Mouse (Mus musculus): Measurements from ENCODE around the gene Zc3hav1l. TPM values are rescaled to one million over a fixed set of nuclear protein-coding genes. Genes with fewer than 3 reads are reported as not detected.
A peak's percentile ranks its signal among the peaks of the same experiment; 100 is the strongest.

Zc3hav1l gene
- polyA plus RNA-seq, 1 experiment from 2014 or later, result 12.2 TPM

DNA sequence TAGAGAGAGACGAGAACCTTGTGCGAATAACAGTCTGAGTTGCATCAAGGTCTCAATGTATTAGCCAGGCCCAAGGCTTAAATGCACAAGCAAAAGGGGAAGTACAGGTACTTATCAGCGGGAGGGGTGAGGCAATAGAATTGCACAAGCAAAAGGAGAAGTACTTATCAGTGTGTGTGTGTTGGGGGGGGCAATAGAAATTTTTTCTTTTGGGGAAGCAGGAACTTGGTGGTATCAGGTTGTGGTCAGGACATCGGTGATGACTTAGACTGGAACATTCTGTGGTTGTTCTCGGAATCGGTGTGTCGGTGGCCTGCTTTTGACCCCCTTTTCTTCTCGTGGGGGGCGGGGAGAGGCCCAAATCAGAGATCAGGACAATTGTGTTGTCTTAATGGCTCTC, 21.6 kb upstream of the Zc3hav1l start:
- Histone ChIP-seq H3K36me3 (no peaks in the 10 kb centered on the region), H3K4me1 (no peaks in the 10 kb centered on the region), H3K4me2 (replicated peaks) (no peak overlapping the region), H3K27ac (replicated peaks) (no peak overlapping the region), H3K4me3 (no peak overlapping the region), H3K9me3 (no peaks in the 10 kb centered on the region), H3K27me3 (peaks cover 8% of the 10 kb centered on the region; the same call in 1 of the 2 replicates), H3K9ac (replicated peaks) (no peak overlapping the region)
- no peak for ATAC-seq (ENCODE audit: low FRiP score, low read depth)
- WGBS, result 94% methylated on average over 9 of the region's 9 CpGs

DNA sequence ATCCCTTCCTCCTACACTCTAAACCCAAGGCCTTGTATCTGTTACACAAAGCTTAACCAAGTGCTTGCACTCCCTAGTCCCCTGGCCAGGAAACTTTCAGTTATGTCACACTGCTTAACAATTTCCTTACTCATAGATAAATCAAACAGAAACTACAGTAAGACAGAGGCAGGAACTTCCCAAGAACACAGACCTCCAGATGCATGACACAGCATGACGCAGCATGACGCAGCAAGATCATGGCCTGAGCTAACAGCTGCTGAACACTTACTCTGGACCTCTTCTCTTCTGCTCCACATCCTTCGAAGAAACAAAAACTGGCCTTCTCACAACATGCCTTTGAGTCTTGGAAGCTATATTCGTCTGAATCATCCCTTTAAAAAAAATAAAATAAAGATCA, 17.0 kb upstream of the Zc3hav1l start:
- H3K27me3 ChIP-seq, result no peaks in the 10 kb centered on the region
- 91% methylated on average over 4 of the region's 4 CpGs for WGBS
- no peak for ATAC-seq (ENCODE audit: low FRiP score, low read depth)
- H3K4me3 ChIP-seq, result no peak overlapping the region
- H3K9ac ChIP-seq (replicated peaks), result no peak overlapping the region
- H3K36me3 ChIP-seq, result no peaks in the 10 kb centered on the region
- H3K4me1 ChIP-seq, result no peaks in the 10 kb centered on the region
- no peak overlapping the region for H3K27ac ChIP-seq (replicated peaks)
- no peak overlapping the region for H3K4me2 ChIP-seq (replicated peaks)
- no peaks in the 10 kb centered on the region for H3K9me3 ChIP-seq

DNA sequence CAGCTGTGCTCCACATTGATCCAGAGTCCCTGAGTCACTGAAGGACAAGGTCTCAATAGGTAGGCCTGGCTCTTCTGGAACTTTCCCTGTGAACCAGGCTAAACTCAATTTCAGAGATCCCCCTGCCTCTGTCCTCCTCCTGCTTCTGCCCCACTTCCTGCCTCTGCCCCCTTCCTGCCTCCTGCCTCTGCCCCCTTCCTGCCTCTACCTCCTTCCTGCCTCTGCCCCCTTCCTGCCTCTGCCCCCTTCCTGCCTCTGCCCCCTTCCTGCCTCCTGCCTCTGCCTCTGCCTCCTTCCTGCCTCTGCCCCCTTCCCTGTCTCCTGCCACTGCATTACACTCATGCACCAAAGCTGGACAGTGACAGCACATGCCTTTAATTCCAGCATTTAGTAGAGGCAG, 10.7 kb upstream of the Zc3hav1l start:
- no peak for ATAC-seq (ENCODE audit: low FRiP score, low read depth)
- H3K4me1 ChIP-seq, result no peaks in the 10 kb centered on the region

DNA sequence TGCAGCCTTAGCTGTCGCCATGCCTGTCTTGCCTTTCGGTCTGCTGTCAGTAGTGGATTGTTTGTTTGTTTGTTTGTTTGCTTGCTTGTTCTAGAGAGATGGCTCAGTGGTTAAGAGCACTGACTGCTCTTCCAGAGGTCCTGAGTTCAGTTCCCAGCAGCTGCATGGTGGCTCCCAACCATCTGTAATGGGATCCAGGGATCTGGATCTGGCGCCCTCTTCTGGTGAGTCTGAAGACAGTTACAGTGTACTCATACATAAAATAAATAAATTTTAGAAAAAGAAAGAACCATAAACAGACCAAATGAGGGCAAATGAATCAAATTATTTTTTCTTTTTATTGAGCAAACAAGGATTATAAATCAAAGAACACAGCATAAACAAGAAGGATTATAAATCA, 5.9 kb upstream of the Zc3hav1l start:
- no peak for ATAC-seq (ENCODE audit: low FRiP score, low read depth)
- H3K36me3 ChIP-seq, result no peaks in the 10 kb centered on the region
- H3K4me1 ChIP-seq, result no peaks in the 10 kb centered on the region
- WGBS, result 78% methylated on average over 3 of the region's 3 CpGs
- no peak overlapping the region for H3K4me2 ChIP-seq (replicated peaks)
- H3K27ac ChIP-seq (replicated peaks), result no peak overlapping the region
- H3K27me3 ChIP-seq, result no peaks in the 10 kb centered on the region
- no peaks in the 10 kb centered on the region for H3K9me3 ChIP-seq
- H3K9ac ChIP-seq (replicated peaks), result no peak overlapping the region
- H3K4me3 ChIP-seq, result no peak overlapping the region

More for the DNA sequence above, 10.7 kb upstream of the Zc3hav1l start:
- Histone ChIP-seq H3K9me3 (no peaks in the 10 kb centered on the region), H3K4me2 (replicated peaks) (no peak overlapping the region), H3K4me3 (no peak overlapping the region), H3K9ac (replicated peaks) (no peak overlapping the region), H3K27me3 (no peaks in the 10 kb centered on the region), H3K36me3 (no peaks in the 10 kb centered on the region), H3K27ac (replicated peaks) (no peak overlapping the region)

DNA sequence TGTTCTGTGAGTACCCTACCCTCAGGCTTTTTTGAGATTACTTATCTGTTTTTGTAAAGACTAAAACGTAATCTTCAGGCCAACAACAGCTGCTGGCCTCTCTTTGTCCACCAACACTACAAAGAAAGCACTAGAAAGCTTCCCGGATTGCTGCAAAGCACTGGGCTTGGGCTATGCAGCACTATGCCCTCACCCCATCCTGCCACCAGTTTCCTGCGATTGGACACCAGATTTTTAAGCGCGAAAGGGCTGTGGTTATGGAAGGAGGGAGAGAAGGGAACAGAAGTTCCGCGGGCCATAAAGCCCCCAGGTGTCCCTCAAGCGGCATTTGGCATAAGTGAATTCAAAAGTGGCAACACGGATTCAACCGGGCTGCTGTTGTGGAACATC, 818 bp downstream of the Zc3hav1l start:
- ATAC-seq (ENCODE audit: low FRiP score, low read depth), result no peak
- H3K36me3 ChIP-seq, result peaks cover 24% of the 10 kb centered on the region
- H3K27ac ChIP-seq (replicated peaks), result peak overlapping the region; percentile 92
- no peaks in the 10 kb centered on the region for H3K9me3 ChIP-seq
- H3K27me3 ChIP-seq, result peaks cover 29% of the 10 kb centered on the region
- peak overlapping the region; percentile 84 for H3K4me2 ChIP-seq (replicated peaks)
- under 1% methylated on average over 10 of the region's 10 CpGs for WGBS
- peak overlapping the region; percentile 93 for H3K9ac ChIP-seq (replicated peaks)
- H3K4me1 ChIP-seq, result peaks cover 19% of the 10 kb centered on the region
- H3K4me3 ChIP-seq, result peak overlapping the region; percentile 80

DNA sequence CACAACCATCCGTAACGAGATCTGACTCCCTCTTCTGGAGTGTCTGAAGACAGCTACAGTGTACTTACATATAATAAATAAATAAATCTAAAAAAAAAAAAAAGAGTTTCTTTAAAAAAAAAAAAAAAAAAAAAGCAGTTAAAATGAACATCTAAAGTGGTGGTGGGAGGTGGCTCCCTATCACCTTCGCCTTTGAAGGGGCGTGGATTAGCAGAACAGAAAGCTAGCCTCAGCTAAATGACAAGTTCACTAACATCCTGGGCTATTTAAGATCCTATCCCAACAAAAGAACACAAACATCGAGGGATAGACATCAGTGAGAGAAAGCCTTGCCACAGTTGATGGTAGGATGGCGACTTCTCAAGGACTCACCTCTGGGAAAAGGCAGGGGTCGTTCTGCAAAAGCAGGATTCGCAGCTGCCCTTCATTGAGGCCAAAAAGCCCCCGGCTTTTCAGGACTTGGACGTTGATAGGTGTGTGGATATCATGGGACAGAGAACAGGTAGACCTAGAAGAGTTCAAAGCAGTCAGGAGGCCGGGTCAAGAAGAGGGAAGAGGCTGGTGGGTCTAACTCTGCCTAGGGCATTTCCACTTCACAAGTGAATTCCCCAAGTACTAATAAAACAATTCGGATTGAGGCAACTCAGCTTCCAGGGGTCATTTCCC, 1.3 kb downstream of the Zc3hav1l start:
- peaks cover 29% of the 10 kb centered on the region for H3K27me3 ChIP-seq
- H3K36me3 ChIP-seq, result peaks cover 24% of the 10 kb centered on the region
- WGBS, result 46% methylated on average over 12 of the region's 12 CpGs
- peak overlapping the region; percentile 93; the same call in 1 of the 2 replicates for H3K9ac ChIP-seq (replicated peaks)
- H3K4me1 ChIP-seq, result peaks cover 24% of the 10 kb centered on the region
- no peak for ATAC-seq (ENCODE audit: low FRiP score, low read depth)
- H3K27ac ChIP-seq (replicated peaks), result peak overlapping the region; percentile 92; the same call in 1 of the 2 replicates
- H3K4me2 ChIP-seq (replicated peaks), result peak overlapping the region; percentile 84
- H3K4me3 ChIP-seq, result peak overlapping the region; percentile 80
- no peaks in the 10 kb centered on the region for H3K9me3 ChIP-seq

DNA sequence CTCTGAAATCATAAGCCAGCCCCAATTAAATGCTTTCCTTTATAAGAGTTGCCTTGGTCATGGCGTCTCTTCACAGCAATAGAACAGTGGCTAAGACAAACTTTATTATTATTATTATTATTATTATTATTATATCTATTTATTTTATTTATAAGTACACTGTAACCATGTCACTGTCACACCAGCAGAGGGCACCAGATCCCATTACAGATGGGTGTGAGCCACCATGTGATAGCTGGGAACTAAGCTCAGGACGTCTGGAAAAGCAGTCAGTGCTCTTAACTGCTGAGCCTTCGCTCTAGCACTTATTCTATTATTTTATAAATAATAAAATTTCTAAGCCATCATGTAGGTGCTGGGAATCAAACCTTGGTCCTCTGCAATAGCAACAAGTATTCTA, 5.4 kb downstream of the Zc3hav1l start:
- WGBS, result 37% methylated on average over 3 of the region's 3 CpGs
- H3K36me3 ChIP-seq, result peaks cover 48% of the 10 kb centered on the region
- peaks cover 60% of the 10 kb centered on the region for H3K27me3 ChIP-seq

DNA sequence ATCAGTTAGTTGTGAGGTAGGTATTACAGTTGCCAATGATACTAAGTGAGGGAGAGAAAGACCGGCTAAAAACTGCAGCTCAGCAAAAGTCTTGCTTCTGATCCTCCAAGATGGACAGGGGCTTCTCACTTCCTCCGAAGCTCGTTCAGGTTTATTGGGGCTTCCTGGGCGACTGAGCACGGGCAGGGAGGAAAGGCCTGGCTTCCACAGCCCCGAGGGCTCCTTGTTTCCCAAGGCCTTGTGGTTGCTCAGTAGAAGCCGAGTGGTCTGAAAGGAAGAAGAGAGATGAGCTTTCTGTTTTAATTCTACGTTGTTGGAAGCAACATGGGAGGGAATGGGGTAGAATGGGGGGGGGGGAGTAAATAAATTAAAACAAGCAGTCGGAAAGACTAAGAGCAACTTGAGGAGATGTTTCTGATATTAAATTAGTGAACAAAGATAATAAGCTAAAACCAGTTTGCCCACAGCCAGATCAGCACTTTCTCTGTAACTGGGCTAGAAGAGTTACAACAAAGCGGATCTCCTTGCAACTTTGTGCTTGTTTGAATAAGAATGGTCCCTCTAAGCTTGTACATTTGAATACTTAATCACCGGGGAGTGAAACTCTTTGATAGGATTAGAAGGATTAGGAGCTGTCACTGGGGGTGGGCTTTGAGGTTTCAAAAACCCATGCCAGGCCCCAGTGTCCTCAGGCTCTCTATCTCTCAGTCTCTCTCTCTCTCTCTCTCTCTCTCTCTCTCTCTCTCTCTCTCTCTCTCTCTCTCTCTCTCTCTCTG, 6.0 kb downstream of the Zc3hav1l start:
- peak overlapping the region; percentile 32 for H3K4me2 ChIP-seq (replicated peaks)
- peaks cover 60% of the 10 kb centered on the region for H3K27me3 ChIP-seq
- peak; percentile 82 for ATAC-seq (ENCODE audit: low FRiP score, low read depth)
- H3K36me3 ChIP-seq, result peaks cover 48% of the 10 kb centered on the region
- no peaks in the 10 kb centered on the region for H3K9me3 ChIP-seq
- H3K9ac ChIP-seq (replicated peaks), result 0 out of 2 replicates have a peak overlapping the region, but pooled peaks have one; percentile 2
- peaks cover 19% of the 10 kb centered on the region for H3K4me1 ChIP-seq
- 9% methylated on average over 11 of the region's 11 CpGs for WGBS
- no peak overlapping the region for H3K4me3 ChIP-seq
- H3K27ac ChIP-seq (replicated peaks), result peak overlapping the region; percentile 71

More for the DNA sequence above, 5.4 kb downstream of the Zc3hav1l start:
- no peak overlapping the region for H3K4me2 ChIP-seq (replicated peaks)
- H3K9ac ChIP-seq (replicated peaks), result no peak overlapping the region
- peak; percentile 54; the same call in 1 of the 2 replicates for ATAC-seq (ENCODE audit: low FRiP score, low read depth)
- no peak overlapping the region for H3K4me3 ChIP-seq
- no peak overlapping the region for H3K27ac ChIP-seq (replicated peaks)
- peaks cover 23% of the 10 kb centered on the region for H3K4me1 ChIP-seq
- no peaks in the 10 kb centered on the region for H3K9me3 ChIP-seq

DNA sequence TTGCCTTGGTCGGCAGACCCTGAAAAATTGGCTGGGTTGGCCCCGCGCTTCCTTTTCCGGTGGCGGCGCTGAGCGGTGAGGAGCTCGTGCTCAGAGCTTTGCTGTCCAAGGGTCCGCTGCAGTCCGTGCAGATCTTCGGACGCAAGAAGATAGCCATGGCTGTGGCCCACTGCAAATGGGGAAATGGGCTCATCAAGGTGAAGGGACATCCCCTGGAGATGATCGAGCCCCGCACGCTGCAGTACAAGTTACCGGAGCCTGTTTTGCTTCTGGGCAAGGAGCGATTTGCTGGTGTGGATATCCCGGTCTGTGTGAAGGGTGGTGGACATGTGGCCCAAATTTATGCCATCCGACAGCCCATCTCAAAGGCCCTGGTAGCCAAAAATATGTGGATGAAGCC, 14.6 kb downstream of the Zc3hav1l start:
- no peaks in the 10 kb centered on the region for H3K4me1 ChIP-seq
- H3K4me3 ChIP-seq, result no peak overlapping the region
- ATAC-seq (ENCODE audit: low FRiP score, low read depth), result no peak
- H3K4me2 ChIP-seq (replicated peaks), result no peak overlapping the region
- H3K27me3 ChIP-seq, result peaks cover 4% of the 10 kb centered on the region
- peaks cover 3% of the 10 kb centered on the region; the same call in 1 of the 2 replicates for H3K9me3 ChIP-seq
- H3K9ac ChIP-seq (replicated peaks), result no peak overlapping the region
- peaks cover 23% of the 10 kb centered on the region for H3K36me3 ChIP-seq
- no peak overlapping the region for H3K27ac ChIP-seq (replicated peaks)
- WGBS, result 96% methylated on average over 19 of the region's 19 CpGs

DNA sequence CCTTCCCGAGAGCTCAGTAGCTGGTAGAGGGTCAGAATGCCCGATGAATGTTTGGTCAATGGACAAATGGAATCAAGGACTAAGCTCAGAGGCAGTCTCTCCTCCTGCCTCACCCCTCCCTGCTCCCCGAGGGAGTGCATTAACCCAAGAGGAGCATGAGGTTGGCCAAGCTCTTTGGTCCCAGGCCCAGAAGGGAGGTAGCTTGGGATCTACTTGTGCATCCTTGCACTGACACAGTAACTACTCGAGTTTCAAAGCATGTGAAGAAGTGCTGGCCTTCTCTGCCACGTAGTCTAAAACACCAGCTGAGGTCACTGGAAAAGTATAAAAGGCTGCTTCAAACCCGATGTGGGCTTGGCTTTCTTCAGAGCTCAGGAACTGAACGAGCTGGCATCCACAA, 34.6 kb downstream of the Zc3hav1l start:
- Histone ChIP-seq H3K27me3 (0 out of 2 replicates have a peak, but pooled peaks cover 8% of the 10 kb centered on the region), H3K9me3 (no peaks in the 10 kb centered on the region), H3K4me2 (replicated peaks) (no peak overlapping the region), H3K36me3 (no peaks in the 10 kb centered on the region), H3K27ac (replicated peaks) (no peak overlapping the region), H3K4me1 (no peaks in the 10 kb centered on the region), H3K4me3 (no peak overlapping the region), H3K9ac (replicated peaks) (no peak overlapping the region)
- WGBS, result 82% methylated on average over 7 of the region's 7 CpGs
- no peak for ATAC-seq (ENCODE audit: low FRiP score, low read depth)

DNA sequence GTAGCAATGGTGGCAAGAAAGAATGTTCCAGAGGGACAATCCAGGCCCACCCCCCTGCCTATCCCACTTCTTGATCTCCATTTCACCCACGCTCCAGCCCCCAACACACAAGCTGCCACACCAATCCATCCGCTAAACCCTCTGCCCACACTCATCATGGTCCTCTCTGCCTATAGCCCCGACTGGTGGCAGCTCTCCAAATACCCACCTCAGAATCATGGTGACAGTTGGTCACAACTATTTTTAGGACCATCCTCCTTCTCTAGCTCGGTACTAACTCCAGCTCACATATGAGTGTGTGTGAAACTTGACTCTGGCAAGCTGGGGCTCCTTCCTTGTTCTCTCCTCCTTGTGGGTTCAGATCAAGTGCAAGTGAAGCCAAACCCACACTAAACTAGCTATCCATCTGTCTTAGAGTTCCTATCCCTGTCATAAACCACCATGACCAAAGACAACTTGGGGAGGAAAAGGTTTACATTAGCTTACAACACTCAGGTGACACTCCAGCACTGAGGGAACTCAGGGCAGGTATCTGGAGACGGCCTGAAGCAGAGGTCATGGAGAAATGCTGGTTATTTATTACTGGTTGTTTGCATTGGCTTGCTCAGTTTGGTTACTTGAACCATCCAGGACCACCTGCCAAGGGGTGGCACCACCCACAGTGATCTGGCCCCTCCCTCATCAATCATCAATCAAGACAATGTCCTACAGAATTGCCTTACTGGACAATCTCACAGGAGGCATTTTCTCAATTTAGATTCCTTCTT, 35.5 kb downstream of the Zc3hav1l start:
- Histone ChIP-seq H3K4me2 (replicated peaks) (no peak overlapping the region), H3K27ac (replicated peaks) (no peak overlapping the region), H3K36me3 (no peaks in the 10 kb centered on the region), H3K27me3 (0 out of 2 replicates have a peak, but pooled peaks cover 8% of the 10 kb centered on the region), H3K4me1 (no peaks in the 10 kb centered on the region), H3K9ac (replicated peaks) (no peak overlapping the region), H3K4me3 (no peak overlapping the region), H3K9me3 (no peaks in the 10 kb centered on the region)
- 87% methylated on average over 5 of the region's 5 CpGs for WGBS
- no peak for ATAC-seq (ENCODE audit: low FRiP score, low read depth)

DNA sequence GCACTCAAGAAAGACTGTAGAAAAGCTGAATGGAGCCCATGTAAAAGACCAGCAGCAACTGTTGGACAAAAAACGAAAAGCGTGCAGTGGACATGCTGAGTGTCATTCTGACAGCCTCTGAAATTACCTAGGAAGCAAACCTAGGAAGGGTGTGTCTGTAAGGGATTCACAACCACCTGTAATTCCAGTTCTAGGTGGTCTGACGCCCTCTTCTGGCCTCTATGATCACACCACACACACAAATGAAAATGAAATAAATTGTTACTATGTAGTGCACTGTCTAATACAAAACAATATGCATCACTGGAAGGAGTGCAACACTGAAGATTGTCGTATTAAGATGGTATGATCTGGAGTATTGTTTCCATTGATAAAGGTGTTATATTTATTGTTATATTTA, 37.2 kb downstream of the Zc3hav1l start:
- Histone ChIP-seq H3K9ac (replicated peaks) (no peak overlapping the region), H3K9me3 (no peaks in the 10 kb centered on the region), H3K4me1 (no peaks in the 10 kb centered on the region), H3K36me3 (no peaks in the 10 kb centered on the region), H3K27me3 (peaks cover 12% of the 10 kb centered on the region), H3K4me2 (replicated peaks) (no peak overlapping the region), H3K4me3 (no peak overlapping the region), H3K27ac (replicated peaks) (no peak overlapping the region)
- WGBS, result 71% methylated on average over 4 of the region's 4 CpGs
- no peak for ATAC-seq (ENCODE audit: low FRiP score, low read depth)
